Mouse (Mus musculus) liver, adult 2 months (tissue): Measurements from ENCODE around the gene Olfr586. TPM values are rescaled to one million over a fixed set of nuclear protein-coding genes. Genes with fewer than 3 reads are reported as not detected.

ENCODE experiments used
- DNase-seq: peaks from one replicate; pipeline ENCODE4 v3.0.0-alpha.2; 2011; ENCODE audit warnings: low read depth, low spot score; ENCODE audit errors: extremely low read depth
- H3K27ac ChIP-seq: fragments of 200-500 bp; replicated peaks from 2 replicates; pipeline ENCODE4 v1.5.1; 2012; ENCODE audit warnings: low read depth, mild to moderate bottlenecking, control low read depth, inconsistent platforms, low read length; ENCODE audit not compliant: insufficient read depth
- H3K27me3 ChIP-seq: fragments of 200-500 bp; 2 replicates; pipeline ENCODE4 v1.6.1; 2012; ENCODE audit warnings: mild to moderate bottlenecking, moderate library complexity, low read length, inconsistent platforms; ENCODE audit not compliant: control insufficient read depth, insufficient read depth
- H3K36me3 ChIP-seq: fragments of 200-500 bp; 2 replicates; pipeline ENCODE4 v1.6.1; 2012; ENCODE audit warnings: low read length, inconsistent platforms; ENCODE audit not compliant: control insufficient read depth, insufficient read depth
- H3K4me1 ChIP-seq: fragments of 200-500 bp; 2 replicates; pipeline ENCODE4 v1.6.1; 2011; ENCODE audit warnings: low read length; ENCODE audit not compliant: control insufficient read depth, insufficient read depth
- H3K4me3 ChIP-seq: fragments of 200-500 bp; 2 replicates; pipeline ENCODE4 v1.5.1; 2011; ENCODE audit warnings: low read depth, mild to moderate bottlenecking, control low read depth, low read length, moderate library complexity; ENCODE audit not compliant: insufficient read depth
- H3K79me2 ChIP-seq: fragments of 200-500 bp; 2 replicates; pipeline ENCODE4 v1.6.1; 2012; ENCODE audit warnings: inconsistent platforms, mild to moderate bottlenecking, low read length, moderate library complexity; ENCODE audit not compliant: control insufficient read depth, insufficient read depth
- H3K9ac ChIP-seq: fragments of 200-500 bp; 2 replicates; pipeline ENCODE4 v1.6.1; 2012; ENCODE audit warnings: low read depth, mild to moderate bottlenecking, control low read depth, inconsistent platforms, low read length
- CTCF ChIP-seq: fragments of 200-500 bp; IDR thresholded peaks from 2 replicates; pipeline ENCODE4 v1.5.1; 2011; ENCODE audit warnings: low read depth, low read length, control low read depth
- POLR2A ChIP-seq: fragments of 200-500 bp; IDR thresholded peaks from 2 replicates; pipeline ENCODE4 v1.6.1; 2011; ENCODE audit warnings: low read length, control low read depth; ENCODE audit not compliant: insufficient read depth; ENCODE audit errors: extremely low read depth
- WGBS: fragments of 180-500 bp; shearing (Covaris S2); methylation state at CpG from one replicate; pipeline ENCODE4 v1.1.7; 2018; 5-methylcytosine and 5-hydroxymethylcytosine counted together
- polyA plus RNA-seq: library from polyadenylated mRNA; depleted of rRNA; stranded (reverse); fragments of >200 nt; gene quantifications from 2 replicates; pipeline ENCODE4 v1.2.3, GENCODE M21; 2012; rRNA removed
- total RNA-seq: library from RNA; depleted of rRNA; stranded (reverse); fragments of >200 nt; gene quantifications from 2 replicates; pipeline ENCODE4 v1.2.3, GENCODE M21; 2014; rRNA removed

The Olfr586 gene
- total RNA-seq: not detected in 2 replicates
- polyA plus RNA-seq: not detected in 2 replicates

DNA sequence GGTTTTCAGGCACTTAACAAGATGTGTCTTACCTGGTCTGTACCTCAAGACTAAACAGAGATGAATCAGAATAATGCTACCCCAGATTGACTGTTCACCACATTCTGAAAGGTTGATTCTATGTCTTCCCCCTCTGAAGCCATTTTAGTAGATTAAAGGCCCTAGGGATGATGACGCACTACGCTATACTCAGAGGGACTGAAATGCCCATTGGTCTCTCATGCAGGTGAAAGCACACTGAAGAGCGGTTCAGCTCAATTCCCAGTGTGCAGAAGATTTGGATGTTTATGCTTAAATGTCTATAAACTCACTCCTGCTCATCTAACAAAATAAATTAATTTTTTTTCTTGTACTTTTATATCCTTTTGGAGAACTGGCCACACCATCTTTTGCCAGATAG, at the start of gene Olfr586:
TSS of gene Olfr586 (minus strand) at position 101 of the 400 bp plus-strand sequence.
- Histone ChIP-seq H3K4me3 (no peak within 1 kb of the TSS), H3K27me3 (no peaks in the 10 kb centered on the region), H3K4me1 (no peaks in the 10 kb centered on the region), H3K36me3 (no peaks in the 10 kb centered on the region), H3K9ac (no peak within 1 kb of the TSS), H3K27ac (no peak within 1 kb of the TSS), H3K79me2 (no peaks in the 10 kb centered on the region)
- DNase-seq: no peak
- no peak for TF ChIP-seq POLR2A
- WGBS: 91% methylated on average over 3 of the region's 3 CpGs

DNA sequence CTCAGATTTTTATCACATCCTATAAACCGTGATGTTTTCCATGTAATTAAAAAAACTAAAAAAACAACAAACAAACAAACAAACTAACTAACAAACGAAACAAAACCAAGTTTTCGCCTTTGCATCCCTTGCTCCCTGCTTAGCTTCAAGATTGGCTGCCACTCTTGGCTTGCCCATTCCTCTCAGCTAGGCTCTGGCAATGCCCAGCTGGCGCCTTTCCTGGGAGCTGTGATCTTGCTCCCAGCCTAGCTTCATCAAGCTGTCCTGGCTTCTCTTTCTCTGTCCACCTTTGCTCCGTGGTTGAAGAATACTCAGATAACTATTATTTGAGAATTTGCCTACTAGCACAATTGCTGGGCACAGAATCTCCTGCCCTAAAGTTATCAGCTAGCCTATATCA, 44.3 kb upstream of the Olfr586 start:
- no peak for TF ChIP-seq CTCF
- no peak for TF ChIP-seq POLR2A
- Histone ChIP-seq H3K4me3 (no peak overlapping the region), H3K4me1 (no peaks in the 10 kb centered on the region), H3K36me3 (no peaks in the 10 kb centered on the region), H3K27ac (no peak overlapping the region), H3K9ac (no peak overlapping the region), H3K79me2 (no peaks in the 10 kb centered on the region), H3K27me3 (no peaks in the 10 kb centered on the region)
- 67% methylated on average over 5 of the region's 5 CpGs for WGBS
- DNase-seq: no peak

DNA sequence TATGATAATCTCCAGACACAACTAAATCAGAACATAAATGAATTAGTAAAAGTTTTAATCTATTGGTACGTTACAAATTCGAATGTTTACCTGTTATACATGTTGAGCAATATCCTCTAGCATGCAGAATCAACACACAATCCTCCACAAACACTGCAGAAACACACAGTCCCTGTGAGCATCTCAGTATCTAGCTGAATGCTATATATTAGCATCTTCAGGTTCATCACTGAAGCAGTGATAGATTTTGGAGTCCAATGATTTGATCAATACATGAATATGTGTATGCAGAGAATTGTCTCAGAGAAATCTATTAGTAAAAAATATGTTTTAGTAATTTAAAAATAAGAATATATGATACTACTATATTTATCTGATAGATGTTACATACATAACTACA, 30.8 kb upstream of the Olfr586 start, which contains the start of gene Olfr589:
TSS of gene Olfr589 (minus strand) at position 101 of the 400 bp plus-strand sequence.
- H3K4me3 ChIP-seq: no peak within 1 kb of the TSS
- no peaks in the 10 kb centered on the region for H3K36me3 ChIP-seq
- H3K4me1 ChIP-seq: no peaks in the 10 kb centered on the region
- no peak within 1 kb of the TSS for H3K27ac ChIP-seq
- no peaks in the 10 kb centered on the region for H3K79me2 ChIP-seq
- WGBS: 33% methylated on average over 2 of the region's 2 CpGs
- TF ChIP-seq CTCF (no peak), POLR2A (no peak)
- no peak within 1 kb of the TSS for H3K9ac ChIP-seq
- no peaks in the 10 kb centered on the region for H3K27me3 ChIP-seq
- no peak for DNase-seq

DNA sequence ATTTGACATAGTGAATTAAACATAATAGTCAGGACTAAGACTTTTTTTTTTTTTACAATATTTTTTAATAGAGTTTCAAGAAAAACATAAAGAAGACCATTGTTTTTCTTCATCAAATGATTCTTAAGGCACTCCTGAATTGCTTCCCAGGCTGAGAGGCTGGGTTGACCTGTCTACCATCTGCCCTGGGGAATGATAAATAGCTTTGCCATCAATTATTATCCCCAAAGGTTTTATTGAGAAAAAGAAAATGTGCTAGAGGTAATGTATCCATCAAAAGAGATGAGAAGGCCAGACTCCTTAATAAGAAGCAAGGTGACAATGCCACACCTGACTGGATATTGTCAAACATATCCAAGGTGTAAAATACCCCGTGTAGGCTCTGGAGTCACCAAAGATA, 15.1 kb upstream of the Olfr586 start, which contains the start of gene Olfr588-ps1:
TSS of gene Olfr588-ps1 (plus strand) at position 301 of the 400 bp plus-strand sequence.
- H3K79me2 ChIP-seq: no peaks in the 10 kb centered on the region
- H3K9ac ChIP-seq: no peak within 1 kb of the TSS
- no peak for DNase-seq
- H3K27me3 ChIP-seq: no peaks in the 10 kb centered on the region
- no peak within 1 kb of the TSS for H3K4me3 ChIP-seq
- no peaks in the 10 kb centered on the region for H3K4me1 ChIP-seq
- no peak within 1 kb of the TSS for H3K27ac ChIP-seq
- H3K36me3 ChIP-seq: no peaks in the 10 kb centered on the region
- no peak for TF ChIP-seq POLR2A
- no peak for TF ChIP-seq CTCF
- 71% methylated on average over 1 of the region's 1 CpGs for WGBS

DNA sequence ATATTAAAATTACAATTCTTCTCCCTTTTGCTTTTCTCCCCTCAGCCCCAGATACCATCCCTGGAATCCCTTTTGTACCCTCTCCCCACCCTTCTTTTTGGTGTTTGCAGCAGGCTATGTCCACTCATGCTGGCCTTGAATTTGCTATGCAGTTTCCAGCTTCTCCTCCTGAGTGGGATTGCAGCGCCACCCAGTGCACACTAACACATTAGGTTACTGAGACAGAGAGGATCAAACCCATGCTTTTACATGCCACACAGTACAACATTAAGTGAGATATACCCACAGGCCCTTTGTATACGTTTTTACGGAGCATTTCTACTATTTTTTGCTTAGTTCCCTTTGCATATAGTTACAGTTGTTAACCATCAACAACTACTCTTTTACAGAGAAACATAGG, 6.0 kb downstream of the Olfr586 start:
- TF ChIP-seq POLR2A (no peak), CTCF (peak; percentile 9; the same call in 1 of the 2 replicates)
- Histone ChIP-seq H3K4me3 (no peak overlapping the region), H3K9ac (no peak overlapping the region), H3K36me3 (no peaks in the 10 kb centered on the region), H3K27me3 (no peaks in the 10 kb centered on the region), H3K4me1 (no peaks in the 10 kb centered on the region), H3K27ac (no peak overlapping the region), H3K79me2 (no peaks in the 10 kb centered on the region)
- no peak for DNase-seq
- WGBS: 41% methylated on average over 3 of the region's 3 CpGs

DNA sequence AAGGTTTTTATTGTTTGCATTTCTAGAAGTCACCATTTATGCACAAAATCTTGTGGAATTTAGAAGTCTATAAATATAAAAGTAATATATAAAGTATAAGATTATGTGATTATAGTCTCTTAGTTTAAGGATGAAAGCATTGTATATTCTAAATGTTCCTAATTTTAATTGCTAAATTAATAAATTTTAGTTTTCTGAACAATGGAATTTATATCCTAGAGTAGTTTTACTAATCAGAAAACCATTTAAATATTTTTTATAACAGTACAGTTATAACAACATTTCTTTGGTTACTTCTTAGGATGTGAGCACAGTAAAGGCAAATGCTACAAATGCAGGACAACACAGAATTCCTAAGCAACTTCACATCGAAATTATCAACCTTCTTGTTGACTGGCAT, 28.0 kb downstream of the Olfr586 start, which contains the start of gene Olfr585:
TSS of gene Olfr585 (plus strand) at position 301 of the 400 bp plus-strand sequence.
- Histone ChIP-seq H3K79me2 (no peaks in the 10 kb centered on the region), H3K9ac (no peak within 1 kb of the TSS), H3K27ac (no peak within 1 kb of the TSS), H3K4me3 (no peak within 1 kb of the TSS), H3K36me3 (no peaks in the 10 kb centered on the region), H3K4me1 (no peaks in the 10 kb centered on the region), H3K27me3 (no peaks in the 10 kb centered on the region)
- TF ChIP-seq CTCF (no peak), POLR2A (no peak)
- DNase-seq: no peak
- WGBS: 77% methylated on average over 1 of the region's 1 CpGs
